Mouse (Mus musculus): ENCODE data around the gene 4930404N11Rik. TPM values are rescaled to one million over a fixed set of nuclear protein-coding genes. Genes with fewer than 3 reads are reported as not detected.
A peak's percentile ranks its signal among the peaks of the same experiment; 100 is the strongest.

Gene 4930404N11Rik
- polyA plus RNA-seq, 1 experiment from 2014 or later: 16.5 TPM

DNA sequence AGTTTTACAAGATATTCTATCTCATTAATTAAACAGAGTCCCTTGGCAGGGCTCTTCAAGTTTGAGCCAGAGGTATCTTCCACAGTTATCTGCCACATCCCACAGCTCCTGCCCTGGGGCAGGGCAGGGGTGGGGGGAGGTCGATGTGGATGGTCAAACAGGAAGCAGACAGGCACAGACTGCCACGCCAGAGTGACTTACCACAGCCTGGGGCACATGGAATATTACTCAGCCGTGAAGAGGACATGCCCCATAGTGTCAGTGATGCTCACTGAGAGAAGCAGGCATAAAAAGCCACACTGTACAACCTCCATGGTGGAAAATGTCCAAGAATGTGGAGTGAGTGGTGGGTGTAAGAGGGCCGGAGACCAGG is 20.5 kb downstream of the 4930404N11Rik start:
- DNase-seq (ENCODE audit: low spot score): no peak
- Histone ChIP-seq H3K9ac (ENCODE audit: low read length) (no peak overlapping the region), H3K27ac (replicated peaks) (no peak overlapping the region), H3K27me3 (ENCODE audit: control insufficient read depth, insufficient read depth, low read length) (0 out of 2 replicates have a peak, but pooled peaks cover 3% of the 10 kb centered on the region), H3K36me3 (ENCODE audit: control insufficient read depth, insufficient read depth, low read length) (no peaks in the 10 kb centered on the region), H3K9me3 (ENCODE audit: control insufficient read depth, low read length) (no peaks in the 10 kb centered on the region), H3K4me2 (replicated peaks; ENCODE audit: low read depth) (no peak overlapping the region), H3K4me3 (ENCODE audit: low read depth, low read length) (no peak overlapping the region), H3K4me1 (replicated peaks; ENCODE audit: control insufficient read depth, insufficient read depth) (peaks cover 5% of the 10 kb centered on the region)
- ATAC-seq (ENCODE audit: low FRiP score, low TSS enrichment): no peak
- TF ChIP-seq EP300 (optimal IDR thresholded peaks at IDR 0.05): no peak
- no peak for TF ChIP-seq CTCF (IDR thresholded peaks at IDR 0.05; ENCODE audit: low read depth)
- 86% methylated on average over 4 of the region's 4 CpGs for WGBS

DNA sequence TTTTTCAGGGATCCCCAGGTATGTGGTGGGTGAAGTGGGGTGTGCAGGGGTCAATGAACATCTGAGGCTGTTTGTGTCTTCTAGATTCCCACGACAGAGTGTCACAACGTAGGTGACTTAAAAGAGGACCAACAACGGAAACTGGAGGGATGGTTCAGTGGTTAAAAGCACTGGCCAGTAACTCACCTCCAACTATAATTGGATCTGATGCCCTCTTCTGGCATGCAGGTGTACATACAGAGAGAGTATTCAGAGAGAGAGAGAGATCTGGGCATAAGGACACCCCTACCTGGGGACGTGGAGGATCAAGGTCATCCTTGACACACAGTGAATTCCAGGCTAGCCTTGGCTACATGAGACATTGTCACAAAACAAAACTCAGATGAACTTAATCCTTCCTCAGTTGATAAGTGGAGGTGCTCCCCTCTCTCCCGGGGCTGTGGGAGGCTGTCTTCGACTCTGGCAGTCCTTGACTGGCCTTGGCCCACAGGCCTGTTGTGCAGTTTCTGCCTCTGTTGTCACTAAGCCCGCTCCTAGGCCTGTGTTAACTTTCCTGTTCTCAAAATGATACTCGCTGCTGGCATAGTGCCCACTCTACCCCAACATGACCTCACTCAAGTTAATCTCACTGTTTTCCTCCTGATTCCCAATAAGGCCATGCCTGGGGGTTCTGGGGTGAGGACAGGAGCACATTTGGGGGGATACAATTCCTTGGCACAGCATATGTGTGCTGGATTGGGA is 21.0 kb downstream of the 4930404N11Rik start:
- no peak overlapping the region for H3K4me2 ChIP-seq (replicated peaks; ENCODE audit: low read depth)

DNA sequence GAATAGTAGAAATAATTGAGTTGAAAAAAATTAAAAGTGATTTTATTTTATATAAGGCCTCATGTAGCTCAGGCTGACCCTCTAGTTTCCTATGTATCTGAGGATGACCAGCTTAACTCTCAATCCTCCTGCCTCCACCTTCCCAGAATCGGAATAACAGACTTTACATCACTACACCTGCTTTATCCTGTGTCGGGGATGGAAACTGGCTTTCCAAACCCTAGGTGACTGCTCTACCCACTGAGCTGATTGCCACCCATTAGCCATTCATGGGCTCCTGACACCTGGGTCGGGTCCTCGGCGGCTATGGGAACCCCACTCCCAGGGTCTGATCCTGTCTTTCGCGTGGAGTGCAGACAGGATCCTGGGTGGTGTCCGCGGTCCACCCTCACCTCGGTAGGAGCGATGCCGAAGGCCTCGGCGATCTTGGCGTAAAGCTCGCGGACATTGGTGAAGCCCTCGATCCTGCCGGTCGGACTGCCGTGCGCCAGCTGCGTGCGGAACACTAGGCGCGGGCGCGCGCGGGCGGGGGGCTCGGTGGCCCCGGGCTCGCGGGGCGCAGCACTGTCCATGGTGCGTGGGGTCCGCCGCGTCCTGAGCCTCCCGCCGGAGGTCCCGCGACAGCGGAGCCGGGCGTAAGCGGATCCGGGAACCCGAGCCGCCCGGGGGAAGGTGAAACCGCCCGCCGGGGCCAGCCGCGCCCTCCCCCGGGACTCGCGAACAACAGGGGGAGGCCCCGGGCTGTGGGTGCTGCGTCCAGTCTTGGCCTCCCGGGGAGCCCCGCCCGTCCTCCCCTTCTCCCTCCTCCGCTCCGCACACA is 22.7 kb downstream of the 4930404N11Rik start, which contains the start of gene Gipc3:
Gipc3 (minus strand) TSS at position 581 of the 820 bp plus-strand sequence.
- DNase-seq (ENCODE audit: low spot score) (no peak), ATAC-seq (ENCODE audit: low FRiP score, low TSS enrichment) (no peak)
- Histone ChIP-seq H3K9ac (ENCODE audit: low read length) (peak within 1 kb of the TSS; percentile 68), H3K36me3 (ENCODE audit: control insufficient read depth, insufficient read depth, low read length) (no peaks in the 10 kb centered on the region), H3K4me1 (replicated peaks; ENCODE audit: control insufficient read depth, insufficient read depth) (no peaks in the 10 kb centered on the region; the same call in 1 of the 2 replicates), H3K4me3 (ENCODE audit: low read depth, low read length) (peak within 1 kb of the TSS; percentile 48), H3K4me2 (replicated peaks; ENCODE audit: low read depth) (peak within 1 kb of the TSS; percentile 84), H3K27ac (replicated peaks) (no peak within 1 kb of the TSS), H3K9me3 (ENCODE audit: control insufficient read depth, low read length) (no peaks in the 10 kb centered on the region), H3K27me3 (ENCODE audit: control insufficient read depth, insufficient read depth, low read length) (0 out of 2 replicates have a peak, but pooled peaks cover 3% of the 10 kb centered on the region)
- TF ChIP-seq EP300 (optimal IDR thresholded peaks at IDR 0.05) (no peak), CTCF (IDR thresholded peaks at IDR 0.05; ENCODE audit: low read depth) (no peak)
- WGBS: 6% methylated on average over 43 of the region's 67 CpGs

More for the DNA sequence above, 21.0 kb downstream of the 4930404N11Rik start:
- peaks cover 4% of the 10 kb centered on the region for H3K4me1 ChIP-seq (replicated peaks; ENCODE audit: control insufficient read depth, insufficient read depth)
- H3K9ac ChIP-seq (ENCODE audit: low read length): no peak overlapping the region
- no peak for DNase-seq (ENCODE audit: low spot score)
- 41% methylated on average over 8 of the region's 8 CpGs for WGBS
- ATAC-seq (ENCODE audit: low FRiP score, low TSS enrichment): no peak
- no peak overlapping the region for H3K27ac ChIP-seq (replicated peaks)
- H3K36me3 ChIP-seq (ENCODE audit: control insufficient read depth, insufficient read depth, low read length): no peaks in the 10 kb centered on the region
- no peaks in the 10 kb centered on the region for H3K9me3 ChIP-seq (ENCODE audit: control insufficient read depth, low read length)
- H3K4me3 ChIP-seq (ENCODE audit: low read depth, low read length): no peak overlapping the region
- TF ChIP-seq CTCF (IDR thresholded peaks at IDR 0.05; ENCODE audit: low read depth) (peak; percentile 59), EP300 (optimal IDR thresholded peaks at IDR 0.05) (no peak)
- H3K27me3 ChIP-seq (ENCODE audit: control insufficient read depth, insufficient read depth, low read length): 0 out of 2 replicates have a peak, but pooled peaks cover 3% of the 10 kb centered on the region

DNA sequence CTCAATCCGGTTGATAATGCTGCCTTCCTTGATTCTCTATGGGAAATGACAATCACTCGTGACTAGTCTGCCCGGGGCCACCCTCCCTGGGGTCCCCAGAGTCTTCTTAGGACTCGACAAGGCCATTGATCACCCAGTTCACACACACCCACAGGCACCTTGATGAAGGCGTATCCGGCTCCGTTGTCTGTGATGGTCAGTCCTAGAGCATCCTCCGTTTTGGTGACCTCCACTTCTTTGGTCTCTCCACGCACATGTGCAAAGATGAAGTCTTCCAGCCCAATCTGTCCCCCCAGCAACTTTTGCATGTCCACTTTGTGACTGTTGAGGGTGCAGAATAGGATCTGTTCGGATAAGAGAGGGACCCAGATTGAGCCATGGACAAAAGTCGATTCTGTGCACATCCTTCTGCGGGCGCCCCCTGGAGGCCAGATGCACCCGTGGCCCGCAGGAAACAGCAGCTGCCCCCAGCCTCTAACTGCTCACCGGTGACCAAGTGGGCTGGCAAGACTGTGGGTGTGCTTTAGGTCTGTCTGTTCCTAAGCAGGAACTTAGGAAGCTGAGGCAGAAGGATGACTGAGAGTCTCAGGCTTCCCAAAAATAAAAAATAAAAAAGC is 24.2 kb downstream of the 4930404N11Rik start:
- WGBS: 40% methylated on average over 16 of the region's 16 CpGs

DNA sequence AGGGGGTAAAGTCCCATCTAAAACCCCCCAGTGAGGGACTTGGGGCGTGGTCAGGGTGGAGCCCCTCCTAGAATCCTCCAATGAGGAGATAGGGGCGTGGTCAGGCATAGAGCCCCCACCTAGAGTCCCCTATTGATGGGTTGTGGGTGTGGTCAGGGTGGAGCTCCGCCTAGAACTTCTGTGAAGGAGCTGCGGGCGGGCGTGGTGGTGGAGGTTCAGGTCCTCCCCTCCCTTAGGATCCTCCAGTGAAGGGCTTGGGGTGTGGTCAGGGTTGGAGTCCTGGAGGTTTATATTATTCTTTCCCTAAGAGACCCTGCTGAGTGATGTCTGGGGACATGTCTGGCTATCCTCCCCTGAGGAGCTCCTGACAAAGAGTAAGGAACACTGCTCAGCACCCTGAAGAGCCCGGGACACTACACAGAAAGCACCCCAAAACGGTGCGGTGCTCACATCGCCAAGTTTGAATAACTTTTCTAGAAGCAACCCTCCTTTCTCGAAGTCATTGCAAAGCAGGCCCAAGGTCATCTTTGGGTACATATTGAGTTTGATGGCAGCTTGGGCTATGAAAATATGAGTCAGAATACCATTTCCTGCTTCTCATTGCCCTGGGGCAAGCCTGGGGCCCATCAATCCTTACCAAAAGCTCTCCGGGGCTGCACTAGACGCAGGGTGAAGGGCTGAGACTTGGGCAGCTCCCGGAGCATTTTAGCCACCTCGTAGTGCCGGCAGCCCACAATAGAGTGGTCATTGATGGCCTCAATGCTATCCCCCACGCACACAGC is 24.9 kb downstream of the 4930404N11Rik start:
- Histone ChIP-seq H3K9me3 (ENCODE audit: control insufficient read depth, low read length) (no peaks in the 10 kb centered on the region), H3K4me3 (ENCODE audit: low read depth, low read length) (no peak overlapping the region), H3K36me3 (ENCODE audit: control insufficient read depth, insufficient read depth, low read length) (no peaks in the 10 kb centered on the region), H3K9ac (ENCODE audit: low read length) (no peak overlapping the region), H3K4me2 (replicated peaks; ENCODE audit: low read depth) (no peak overlapping the region), H3K4me1 (replicated peaks; ENCODE audit: control insufficient read depth, insufficient read depth) (peaks cover 5% of the 10 kb centered on the region; the same call in 1 of the 2 replicates), H3K27ac (replicated peaks) (no peak overlapping the region), H3K27me3 (ENCODE audit: control insufficient read depth, insufficient read depth, low read length) (0 out of 2 replicates have a peak, but pooled peaks cover 3% of the 10 kb centered on the region)
- WGBS: 51% methylated on average over 17 of the region's 17 CpGs
- ATAC-seq (ENCODE audit: low FRiP score, low TSS enrichment): no peak
- no peak for DNase-seq (ENCODE audit: low spot score)
- TF ChIP-seq EP300 (optimal IDR thresholded peaks at IDR 0.05): no peak
- TF ChIP-seq CTCF (IDR thresholded peaks at IDR 0.05; ENCODE audit: low read depth): no peak

More for the DNA sequence above, 24.2 kb downstream of the 4930404N11Rik start:
- Histone ChIP-seq H3K9ac (ENCODE audit: low read length) (no peak overlapping the region), H3K4me2 (replicated peaks; ENCODE audit: low read depth) (no peak overlapping the region), H3K4me3 (ENCODE audit: low read depth, low read length) (no peak overlapping the region), H3K36me3 (ENCODE audit: control insufficient read depth, insufficient read depth, low read length) (no peaks in the 10 kb centered on the region), H3K9me3 (ENCODE audit: control insufficient read depth, low read length) (no peaks in the 10 kb centered on the region), H3K27me3 (ENCODE audit: control insufficient read depth, insufficient read depth, low read length) (0 out of 2 replicates have a peak, but pooled peaks cover 3% of the 10 kb centered on the region), H3K27ac (replicated peaks) (no peak overlapping the region), H3K4me1 (replicated peaks; ENCODE audit: control insufficient read depth, insufficient read depth) (peaks cover under 1% of the 10 kb centered on the region)
- DNase-seq (ENCODE audit: low spot score) (peak; percentile 74), ATAC-seq (ENCODE audit: low FRiP score, low TSS enrichment) (no peak)
- TF ChIP-seq CTCF (IDR thresholded peaks at IDR 0.05; ENCODE audit: low read depth) (peak; percentile 84), EP300 (optimal IDR thresholded peaks at IDR 0.05) (no peak)
